Mouse (Mus musculus) 416B (cell line): ENCODE measurements around the gene Ash1l.
A peak's percentile ranks its signal among the peaks of the same experiment; 100 is the strongest.

ENCODE experiments used
- DNase-seq: peaks from one replicate; pipeline ENCODE4 v3.0.0; 2011; ENCODE audit warnings: low read depth

Ash1l gene

GRCm38 (mm10) chr3:88950576-88951326, at the start of gene Ash1l, which contains the start of gene Dap3:
Gene Ash1l (plus strand): TSS chr3:88950622.
Gene Dap3 (minus strand): TSS chr3:88951181.
- peak; percentile 84 for DNase-seq

GRCm38 (mm10) chr3:88904803-88905202, 45.6 kb upstream of the Ash1l start:
- DNase-seq: no peak

- no peak for DNase-seq
Observed at GRCm38 (mm10) chr3:88905209-88905608, 45.2 kb upstream of the Ash1l start.

GRCm38 (mm10) chr3:88905741-88906140, 44.7 kb upstream of the Ash1l start:
- no peak for DNase-seq

GRCm38 (mm10) chr3:88906393-88907159, 43.8 kb upstream of the Ash1l start:
- no peak for DNase-seq

GRCm38 (mm10) chr3:88912585-88912984, 37.8 kb upstream of the Ash1l start:
- no peak for DNase-seq

- peak; percentile 95 for DNase-seq
Observed at GRCm38 (mm10) chr3:88913511-88914383, 36.7 kb upstream of the Ash1l start, which contains the start of gene Msto1. Gene Msto1 (minus strand): TSS chr3:88913999.

GRCm38 (mm10) chr3:88914384-88914810, 36.0 kb upstream of the Ash1l start:
- no peak for DNase-seq

GRCm38 (mm10) chr3:88918981-88919380, 31.4 kb upstream of the Ash1l start:
- no peak for DNase-seq

GRCm38 (mm10) chr3:88921411-88921810, 29.0 kb upstream of the Ash1l start:
- no peak for DNase-seq

GRCm38 (mm10) chr3:88923989-88924591, 26.3 kb upstream of the Ash1l start:
- no peak for DNase-seq

- DNase-seq: peak; percentile 27
Observed at GRCm38 (mm10) chr3:88925651-88926050, 24.8 kb upstream of the Ash1l start.

GRCm38 (mm10) chr3:88929501-88929900, 20.9 kb upstream of the Ash1l start:
- no peak for DNase-seq

- no peak for DNase-seq
Observed at GRCm38 (mm10) chr3:88939071-88939470, 11.4 kb upstream of the Ash1l start.

- peak; percentile 77 for DNase-seq
Observed at GRCm38 (mm10) chr3:88939749-88940148, 10.7 kb upstream of the Ash1l start.

- DNase-seq: no peak
Observed at GRCm38 (mm10) chr3:88942316-88942880, 8.0 kb upstream of the Ash1l start.

GRCm38 (mm10) chr3:88944109-88944508, 6.3 kb upstream of the Ash1l start:
- DNase-seq: no peak

GRCm38 (mm10) chr3:88949786-88950575, 441 bp upstream of the Ash1l start:
- DNase-seq: peak; percentile 91

- DNase-seq: no peak
Observed at GRCm38 (mm10) chr3:88951327-88951800, 942 bp downstream of the Ash1l start.

GRCm38 (mm10) chr3:88953246-88953645, 2.8 kb downstream of the Ash1l start:
- no peak for DNase-seq
